Mouse (Mus musculus): ENCODE results near the gene Csf2rb. TPM values are rescaled to one million over a fixed set of nuclear protein-coding genes. Genes with fewer than 3 reads are reported as not detected.
"Not testable (repeated sequence)": the region's sequence is repeated elsewhere in the genome, so short reads cannot be mapped to it uniquely, and the experiment has no call there.

Csf2rb gene
- polyA plus RNA-seq, 1 experiment from 2014 or later, result 1.4 TPM

DNA sequence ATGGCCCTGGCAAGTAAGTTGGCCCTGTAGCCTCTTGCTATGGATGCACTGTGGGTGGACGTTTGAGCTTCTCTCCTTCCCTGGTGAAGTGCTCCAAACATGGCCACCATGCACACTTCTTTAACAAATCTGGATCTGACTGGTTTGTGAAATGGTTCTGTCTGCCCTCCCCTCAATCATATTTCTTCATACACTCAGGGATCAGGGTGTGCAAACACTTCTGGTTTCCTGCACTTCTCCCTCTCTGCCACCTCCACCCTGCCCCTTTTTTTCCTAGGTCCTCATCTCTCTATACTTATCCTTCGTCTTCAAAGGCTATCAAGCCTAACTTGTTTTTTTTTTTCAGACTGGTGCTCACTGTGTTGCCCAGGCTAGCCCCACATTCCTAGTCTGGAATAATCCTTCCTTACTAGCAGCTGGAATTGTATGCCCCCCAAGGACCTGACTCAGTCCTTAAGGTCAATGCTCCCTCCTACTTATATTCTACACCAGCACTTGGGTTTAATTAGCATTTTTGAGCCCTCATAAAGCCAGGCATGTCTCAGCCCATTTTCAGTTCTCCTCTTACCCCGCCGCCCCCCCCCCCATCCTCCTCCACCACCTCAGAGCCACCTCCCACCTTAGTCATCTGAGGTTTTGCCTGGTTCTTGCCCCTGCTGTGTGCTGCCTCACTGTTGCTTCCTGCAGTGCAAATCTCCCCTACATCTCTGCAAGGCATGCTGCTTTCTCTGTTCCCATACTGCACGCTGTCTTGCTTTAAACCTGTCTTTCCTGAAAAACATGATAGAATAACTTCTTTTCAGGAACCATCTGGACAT, 6.2 kb downstream of the Csf2rb start:
- no peaks in the 10 kb centered on the region for H3K4me1 ChIP-seq (replicated peaks)
- H3K36me3 ChIP-seq, result no peaks in the 10 kb centered on the region
- no peak overlapping the region for H3K4me2 ChIP-seq (replicated peaks)
- no peak overlapping the region for H3K27ac ChIP-seq
- WGBS, result 68% methylated on average over 5 of the region's 5 CpGs
- H3K27me3 ChIP-seq (replicated peaks), result 0 out of 2 replicates have a peak, but pooled peaks cover 4% of the 10 kb centered on the region
- no peak overlapping the region for H3K4me3 ChIP-seq (replicated peaks)
- H3K9me3 ChIP-seq, result no peaks in the 10 kb centered on the region
- no peak overlapping the region for H3K9ac ChIP-seq
- ATAC-seq, result no peak

DNA sequence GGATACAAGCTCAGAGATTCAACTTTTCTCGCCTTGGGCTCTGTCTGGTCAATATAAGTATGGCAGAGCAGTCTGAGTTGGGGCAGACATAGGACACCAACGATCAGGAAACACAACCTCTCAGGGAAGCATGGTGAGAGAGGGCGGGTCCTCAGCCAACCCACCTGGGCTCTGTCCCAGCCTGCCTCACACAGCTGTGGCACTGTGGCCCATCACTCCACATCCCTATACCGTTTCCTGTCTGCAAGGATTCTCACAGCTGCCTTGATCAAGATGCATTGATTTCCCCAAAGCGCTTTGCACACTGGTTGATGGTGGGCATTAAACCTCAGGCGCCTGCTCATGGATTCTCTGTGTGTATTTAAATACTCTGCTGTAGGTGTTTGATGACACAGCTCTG, 7.4 kb downstream of the Csf2rb start:
- no peaks in the 10 kb centered on the region for H3K4me1 ChIP-seq (replicated peaks)
- H3K9ac ChIP-seq, result no peak overlapping the region
- no peak overlapping the region for H3K4me2 ChIP-seq (replicated peaks)
- no peaks in the 10 kb centered on the region for H3K36me3 ChIP-seq
- H3K4me3 ChIP-seq (replicated peaks), result no peak overlapping the region
- H3K9me3 ChIP-seq, result no peaks in the 10 kb centered on the region
- WGBS, result 63% methylated on average over 6 of the region's 6 CpGs
- 0 out of 2 replicates have a peak, but pooled peaks cover 4% of the 10 kb centered on the region for H3K27me3 ChIP-seq (replicated peaks)
- no peak for ATAC-seq
- no peak overlapping the region for H3K27ac ChIP-seq

DNA sequence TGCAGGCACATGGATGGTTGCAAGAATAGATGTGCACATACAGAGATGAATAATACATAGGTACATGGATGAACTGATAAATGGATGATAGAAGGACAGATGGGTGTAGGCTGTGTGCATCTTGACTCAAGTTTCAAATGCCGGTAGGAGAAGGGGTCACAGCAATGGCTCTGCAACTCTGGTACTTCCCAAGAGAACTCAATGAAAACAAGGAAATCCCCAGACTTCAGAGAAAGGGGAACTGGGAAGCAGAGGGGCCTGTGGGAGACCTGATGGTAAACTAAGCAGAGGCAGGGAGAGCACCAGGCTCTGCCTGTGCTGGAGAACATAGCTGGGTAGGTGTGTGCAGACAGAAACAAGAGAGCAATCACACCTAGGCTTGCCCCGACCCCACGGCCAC, 8.8 kb downstream of the Csf2rb start:
- Histone ChIP-seq H3K27ac (no peak overlapping the region), H3K36me3 (no peaks in the 10 kb centered on the region), H3K4me1 (replicated peaks) (no peaks in the 10 kb centered on the region), H3K9me3 (no peaks in the 10 kb centered on the region), H3K4me3 (replicated peaks) (no peak overlapping the region), H3K27me3 (replicated peaks) (peaks cover 4% of the 10 kb centered on the region), H3K4me2 (replicated peaks) (no peak overlapping the region), H3K9ac (no peak overlapping the region)
- WGBS, result 79% methylated on average over 3 of the region's 3 CpGs
- no peak for ATAC-seq

DNA sequence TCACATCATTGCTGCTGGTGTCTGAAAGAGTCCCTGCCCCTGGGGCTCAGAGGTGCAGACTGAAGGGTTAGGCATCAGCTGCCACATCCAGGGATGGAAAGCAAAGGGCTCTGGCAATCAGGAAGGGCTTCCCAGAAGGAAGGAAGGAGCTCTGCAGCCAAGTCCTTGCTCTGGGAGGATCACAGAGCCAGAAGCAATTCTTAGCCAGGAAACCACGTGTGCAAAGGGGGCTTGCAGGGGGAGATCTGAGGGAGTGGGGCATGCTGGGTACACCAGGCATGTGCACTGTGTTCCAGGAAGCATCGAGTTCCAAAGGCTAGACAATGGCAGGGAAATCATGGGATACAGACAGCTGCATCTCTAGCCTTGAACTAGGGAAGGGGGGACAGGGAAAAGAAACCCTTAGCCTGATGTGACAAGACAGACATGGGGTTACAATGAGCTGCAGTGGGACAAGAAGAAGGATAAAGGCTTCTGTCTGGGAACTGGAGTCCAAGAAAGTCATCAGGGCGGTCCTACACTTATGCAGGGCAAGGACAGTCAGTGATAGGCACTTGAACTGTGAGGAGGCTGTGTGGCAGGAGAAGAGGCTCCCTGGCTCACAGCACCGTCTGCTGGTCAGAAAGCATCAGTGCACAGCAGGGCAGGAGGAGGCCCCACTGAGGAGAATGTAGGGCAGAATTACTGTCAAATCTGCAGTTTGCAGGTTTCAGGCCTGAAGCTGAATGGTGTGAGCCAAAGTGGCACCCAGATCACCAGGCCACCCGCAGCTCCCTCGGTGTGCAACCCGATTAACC, 14.3 kb downstream of the Csf2rb start:
- H3K4me2 ChIP-seq (replicated peaks); H3K4me3 ChIP-seq (replicated peaks); H3K27ac ChIP-seq; H3K9me3 ChIP-seq; H3K36me3 ChIP-seq; H3K27me3 ChIP-seq (replicated peaks); H3K9ac ChIP-seq; H3K4me1 ChIP-seq (replicated peaks): not testable (repeated sequence)
- 32% methylated on average over 7 of the region's 7 CpGs for WGBS
- 0 out of 2 replicates have a peak, but pooled peaks have one; percentile 28 for ATAC-seq

DNA sequence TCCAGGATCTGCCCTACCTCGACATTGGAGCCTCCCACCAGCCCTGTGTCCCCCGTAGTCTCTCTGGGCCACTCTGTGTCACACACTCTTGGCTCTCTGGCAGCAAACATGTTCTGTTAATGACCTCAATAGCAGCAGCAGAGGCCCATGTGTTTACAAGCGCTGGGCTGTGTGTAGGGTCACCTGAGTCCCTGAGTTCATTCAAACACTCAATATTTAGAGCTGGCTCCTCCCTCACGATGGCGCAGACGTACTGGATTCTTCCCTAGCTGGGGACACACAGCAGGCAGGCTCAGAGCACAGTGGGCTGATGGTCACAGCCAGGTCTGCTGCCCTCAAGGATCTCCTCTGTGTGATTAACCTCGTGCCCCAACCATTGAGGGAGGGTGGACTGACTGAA, 15.4 kb downstream of the Csf2rb start:
- H3K27ac ChIP-seq; H3K4me2 ChIP-seq (replicated peaks); H3K9ac ChIP-seq; H3K4me1 ChIP-seq (replicated peaks); H3K36me3 ChIP-seq; H3K27me3 ChIP-seq (replicated peaks); ATAC-seq; H3K9me3 ChIP-seq; H3K4me3 ChIP-seq (replicated peaks): not testable (repeated sequence)
- WGBS, result 61% methylated on average over 7 of the region's 7 CpGs

DNA sequence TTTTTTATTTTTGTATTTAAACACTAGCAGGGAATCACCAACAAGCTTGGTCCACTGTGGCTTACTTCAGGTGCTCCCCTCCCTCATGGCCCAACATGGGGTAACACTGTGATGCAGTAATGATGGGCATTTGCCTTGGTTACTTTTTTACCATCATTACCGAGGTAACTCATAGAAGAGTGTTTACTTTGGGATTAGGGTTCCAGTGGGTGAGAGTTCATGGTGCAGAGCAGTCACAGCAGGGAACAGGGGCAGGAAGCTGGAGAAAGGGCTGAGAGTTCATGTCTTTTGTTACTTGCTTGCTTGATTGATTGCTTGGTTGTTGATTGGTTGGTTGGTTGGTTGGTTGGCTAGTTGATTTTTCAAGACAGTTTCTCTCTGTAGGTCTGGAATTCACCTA, 18.1 kb downstream of the Csf2rb start:
- H3K4me1 ChIP-seq (replicated peaks), result no peaks in the 10 kb centered on the region
- no peak overlapping the region for H3K9ac ChIP-seq
- H3K27ac ChIP-seq, result no peak overlapping the region
- 6% methylated on average over 1 of the region's 1 CpGs for WGBS
- no peak overlapping the region for H3K4me2 ChIP-seq (replicated peaks)
- H3K4me3 ChIP-seq (replicated peaks), result no peak overlapping the region
- ATAC-seq, result no peak
- no peaks in the 10 kb centered on the region for H3K9me3 ChIP-seq
- no peaks in the 10 kb centered on the region for H3K36me3 ChIP-seq
- peaks cover 7% of the 10 kb centered on the region for H3K27me3 ChIP-seq (replicated peaks)

- no peak for ATAC-seq
- Histone ChIP-seq H3K27ac (no peak overlapping the region), H3K4me3 (replicated peaks) (no peak overlapping the region), H3K27me3 (replicated peaks) (peaks cover 11% of the 10 kb centered on the region), H3K4me1 (replicated peaks) (no peaks in the 10 kb centered on the region), H3K9me3 (no peaks in the 10 kb centered on the region), H3K4me2 (replicated peaks) (no peak overlapping the region), H3K36me3 (no peaks in the 10 kb centered on the region), H3K9ac (no peak overlapping the region)
- 85% methylated on average over 3 of the region's 3 CpGs for WGBS
Measured at GRCm38 (mm10) chr15:78344567-78344966, 19.0 kb downstream of the Csf2rb start.

DNA sequence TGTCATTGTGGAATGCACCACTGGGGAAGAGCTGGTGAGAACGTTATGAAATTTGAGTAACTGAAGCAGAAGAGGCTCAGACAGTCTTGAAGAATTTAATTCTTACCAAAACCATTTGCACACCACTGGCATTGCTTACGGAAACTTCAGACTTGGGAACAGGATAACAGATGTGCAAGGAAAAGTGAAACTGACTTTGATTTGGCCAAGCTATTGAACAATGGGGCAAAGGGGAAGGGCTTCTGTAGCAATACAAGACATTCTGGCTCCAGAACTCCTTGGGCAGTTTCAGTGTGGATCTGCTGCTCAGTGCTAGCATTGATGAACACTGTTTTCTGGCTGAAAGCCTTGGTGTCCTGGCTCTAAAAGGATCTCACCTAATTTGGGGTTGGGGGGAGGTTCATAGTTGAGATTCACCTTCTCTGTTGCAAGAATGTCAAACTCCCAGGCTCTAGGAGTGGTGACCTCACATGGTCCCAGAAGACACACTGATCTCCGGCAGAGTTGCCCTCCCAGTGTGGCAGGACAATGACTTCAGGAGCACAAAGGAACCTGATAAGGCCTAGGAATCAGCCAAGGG, 26.1 kb downstream of the Csf2rb start:
- Histone ChIP-seq H3K4me1 (replicated peaks) (no peaks in the 10 kb centered on the region), H3K4me2 (replicated peaks) (no peak overlapping the region), H3K9me3 (no peaks in the 10 kb centered on the region), H3K4me3 (replicated peaks) (no peak overlapping the region), H3K9ac (no peak overlapping the region), H3K36me3 (no peaks in the 10 kb centered on the region), H3K27me3 (replicated peaks) (peaks cover 38% of the 10 kb centered on the region), H3K27ac (no peak overlapping the region)
- 55% methylated on average over 3 of the region's 3 CpGs for WGBS
- ATAC-seq, result no peak

GRCm38 (mm10) chr15:78354958-78355357, 29.4 kb downstream of the Csf2rb start:
- H3K27ac ChIP-seq, result no peak overlapping the region
- no peak overlapping the region for H3K9ac ChIP-seq
- 0% methylated on average over 1 of the region's 1 CpGs for WGBS
- H3K9me3 ChIP-seq, result no peaks in the 10 kb centered on the region
- H3K27me3 ChIP-seq (replicated peaks), result peaks cover 50% of the 10 kb centered on the region
- no peaks in the 10 kb centered on the region for H3K36me3 ChIP-seq
- no peak for ATAC-seq
- H3K4me1 ChIP-seq (replicated peaks), result no peaks in the 10 kb centered on the region
- no peak overlapping the region for H3K4me2 ChIP-seq (replicated peaks)
- H3K4me3 ChIP-seq (replicated peaks), result no peak overlapping the region

- no peak for ATAC-seq
- H3K27ac ChIP-seq, result no peak overlapping the region
Measured at GRCm38 (mm10) chr15:78355548-78355947, 30.0 kb downstream of the Csf2rb start.

DNA sequence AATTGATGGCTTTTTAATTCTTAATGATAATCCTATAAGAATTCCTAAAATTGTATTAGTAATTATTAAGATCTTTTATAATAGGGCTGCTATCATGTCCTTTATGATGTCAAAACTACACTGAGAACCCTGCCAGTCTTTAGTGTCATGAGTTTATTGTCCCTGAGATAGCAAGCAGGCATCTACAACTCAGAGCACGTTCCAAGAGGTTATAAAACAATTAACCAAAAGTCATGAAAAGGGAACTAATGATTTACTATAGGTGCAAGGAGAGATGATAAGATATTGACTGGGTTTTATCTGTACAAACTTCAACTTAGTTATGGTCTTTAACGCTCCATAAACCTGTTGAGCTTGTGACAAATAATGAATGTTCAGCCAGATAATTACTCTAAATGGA, 40.4 kb downstream of the Csf2rb start:
- H3K4me1 ChIP-seq (replicated peaks), result no peaks in the 10 kb centered on the region
- H3K27ac ChIP-seq, result no peak overlapping the region
- H3K4me2 ChIP-seq (replicated peaks), result no peak overlapping the region
- WGBS, result 19% methylated on average over 2 of the region's 2 CpGs
- H3K27me3 ChIP-seq (replicated peaks), result peaks cover 70% of the 10 kb centered on the region
- H3K9me3 ChIP-seq, result no peaks in the 10 kb centered on the region
- peak; percentile 67 for ATAC-seq
- H3K36me3 ChIP-seq, result no peaks in the 10 kb centered on the region
- no peak overlapping the region for H3K9ac ChIP-seq
- no peak overlapping the region for H3K4me3 ChIP-seq (replicated peaks)

More at GRCm38 (mm10) chr15:78355548-78355947, 30.0 kb downstream of the Csf2rb start:
- no peaks in the 10 kb centered on the region for H3K36me3 ChIP-seq
- H3K27me3 ChIP-seq (replicated peaks), result peaks cover 55% of the 10 kb centered on the region
- 82% methylated on average over 5 of the region's 5 CpGs for WGBS
- no peaks in the 10 kb centered on the region for H3K9me3 ChIP-seq
- no peak overlapping the region for H3K4me2 ChIP-seq (replicated peaks)
- H3K9ac ChIP-seq, result no peak overlapping the region
- no peaks in the 10 kb centered on the region for H3K4me1 ChIP-seq (replicated peaks)
- H3K4me3 ChIP-seq (replicated peaks), result no peak overlapping the region

GRCm38 (mm10) chr15:78366875-78367274, 41.3 kb downstream of the Csf2rb start:
- Histone ChIP-seq H3K4me3 (replicated peaks) (no peak overlapping the region), H3K36me3 (no peaks in the 10 kb centered on the region), H3K27ac (no peak overlapping the region), H3K9ac (no peak overlapping the region), H3K9me3 (no peaks in the 10 kb centered on the region), H3K4me1 (replicated peaks) (no peaks in the 10 kb centered on the region), H3K4me2 (replicated peaks) (no peak overlapping the region), H3K27me3 (replicated peaks) (peaks cover 71% of the 10 kb centered on the region)
- WGBS, result 59% methylated on average over 8 of the region's 8 CpGs
- no peak for ATAC-seq

Data from intestine, embryonic 15.5 days (tissue).